Mouse (Mus musculus) myocyte (in vitro differentiated cells): ENCODE results near the gene Syt1. TPM values are rescaled to one million over a fixed set of nuclear protein-coding genes. Genes with fewer than 3 reads are reported as not detected.

Experiments used
- H3K27me3 ChIP-seq: one replicate; pipeline ENCODE4 v1.6.1; 2011; ENCODE audit not compliant: control insufficient read depth, insufficient read depth, insufficient read length
- H3K36me3 ChIP-seq: one replicate; pipeline ENCODE4 v1.6.1; 2011; ENCODE audit not compliant: control insufficient read depth, insufficient read depth
- H3K4me2 ChIP-seq: one replicate; pipeline ENCODE4 v1.6.1; 2011; ENCODE audit warnings: low read depth, control low read depth
- H3K4me3 ChIP-seq: one replicate; pipeline ENCODE4 v1.5.1; 2011; ENCODE audit warnings: mild to moderate bottlenecking, control low read depth, moderate library complexity
- H3K79me2 ChIP-seq: one replicate; pipeline ENCODE4 v1.6.1; 2011; ENCODE audit not compliant: control insufficient read depth, insufficient read depth
- H3ac ChIP-seq: one replicate; pipeline ENCODE4 v1.6.1; 2011; ENCODE audit not compliant: control insufficient read depth, insufficient read length
- CEBPB ChIP-seq: IDR thresholded peaks from 2 replicates; pipeline ENCODE4 v1.6.1; 2011; ENCODE audit warnings: mild to moderate bottlenecking, moderate library complexity; ENCODE audit not compliant: poor library complexity, insufficient read depth, severe bottlenecking
- E2F4 ChIP-seq: IDR thresholded peaks from one replicate; pipeline ENCODE4 v1.6.1; 2011; ENCODE audit warnings: mild to moderate bottlenecking, control low read depth, moderate library complexity; ENCODE audit not compliant: insufficient read depth
- MAX ChIP-seq: IDR thresholded peaks from one replicate; pipeline ENCODE4 v1.6.1; 2011; ENCODE audit warnings: low read depth, mild to moderate bottlenecking, control low read depth
- MYOD1 ChIP-seq, 3 experiments: IDR thresholded peaks; one replicate each; pipeline ENCODE4 v1.6.1; 2011; ENCODE audit warnings: control low read depth in 2 of 3, low read depth in 2 of 3, mild to moderate bottlenecking in 2 of 3, moderate library complexity in 1 of 3; ENCODE audit not compliant: insufficient read length in 2 of 3, control insufficient read depth in 1 of 3
- MYOG ChIP-seq, 3 experiments: IDR thresholded peaks; one replicate each; pipeline ENCODE4 v1.6.1; 2011; ENCODE audit warnings: control low read depth in 2 of 3, low read depth in 2 of 3, mild to moderate bottlenecking in 2 of 3; ENCODE audit not compliant: insufficient read length in 2 of 3, control insufficient read depth in 1 of 3, insufficient read depth in 1 of 3
- POLR2A ChIP-seq: IDR thresholded peaks from one replicate; pipeline ENCODE4 v1.6.1; 2011; ENCODE audit warnings: low read depth, mild to moderate bottlenecking, control low read depth, moderate library complexity; ENCODE audit not compliant: insufficient read length
- POLR2AphosphoS2 ChIP-seq: IDR thresholded peaks from one replicate; pipeline ENCODE4 v1.6.1; 2011; ENCODE audit warnings: low read depth, control low read depth; ENCODE audit not compliant: insufficient read length
- REST ChIP-seq: IDR thresholded peaks from one replicate; pipeline ENCODE4 v1.6.1; 2011; ENCODE audit warnings: mild to moderate bottlenecking, control low read depth, moderate library complexity; ENCODE audit not compliant: insufficient read depth, insufficient read length
- SRF ChIP-seq: IDR thresholded peaks from one replicate; pipeline ENCODE4 v1.6.1; 2011; ENCODE audit warnings: low read depth; ENCODE audit not compliant: control insufficient read depth, insufficient read length
- TCF12 ChIP-seq: IDR thresholded peaks from one replicate; pipeline ENCODE4 v1.6.1; 2011; ENCODE audit warnings: mild to moderate bottlenecking, control low read depth; ENCODE audit not compliant: poor library complexity, insufficient read depth, severe bottlenecking
- TCF3 ChIP-seq: IDR thresholded peaks from one replicate; pipeline ENCODE4 v1.6.1; 2011; ENCODE audit warnings: low read depth, control low read depth; ENCODE audit not compliant: insufficient read length
- USF1 ChIP-seq: IDR thresholded peaks from one replicate; pipeline ENCODE4 v1.6.1; 2011; ENCODE audit warnings: low read depth, mild to moderate bottlenecking, control low read depth, moderate library complexity
- polyA plus RNA-seq: library from polyadenylated mRNA; unstranded; fragments of >200 nt; fragmentation: generic; extraction: Trizol; gene quantifications from one replicate; pipeline ENCODE4 v1.2.1, GENCODE M21; 2012; ENCODE audit warnings: missing spikeins

Syt1 gene
- polyA plus RNA-seq, 1 experiment = 0.06 TPM

GRCm38 (mm10) chr10:108804380-108804779 is 206.4 kb downstream of the Syt1 start:
- Histone ChIP-seq H3K36me3 (no peaks in the 10 kb centered on the region), H3ac (no peak overlapping the region), H3K4me3 (no peak overlapping the region), H3K4me2 (no peak overlapping the region), H3K79me2 (no peaks in the 10 kb centered on the region), H3K27me3 (no peaks in the 10 kb centered on the region)
- TF ChIP-seq REST = no peak
- no peak for TF ChIP-seq SRF
- no peak for TF ChIP-seq E2F4
- TF ChIP-seq MYOG (IDR thresholded peaks at IDR 0.05; ENCODE audit: control insufficient read depth in 1 of 3, insufficient read depth in 1 of 3, insufficient read length in 2 of 3, low read depth in 2 of 3) = no peak
- TF ChIP-seq TCF3 = no peak
- no peak for TF ChIP-seq MYOD1 (IDR thresholded peaks at IDR 0.05; ENCODE audit: control insufficient read depth in 1 of 3, insufficient read length in 2 of 3, low read depth in 2 of 3)
- no peak for TF ChIP-seq USF1
- no peak for TF ChIP-seq CEBPB
- no peak for TF ChIP-seq MAX
- TF ChIP-seq POLR2A = no peak
- TF ChIP-seq POLR2AphosphoS2 = no peak
- no peak for TF ChIP-seq TCF12

- H3K4me2 ChIP-seq = no peak overlapping the region
- H3ac ChIP-seq = no peak overlapping the region
- TF ChIP-seq TCF3 = no peak
- no peak for TF ChIP-seq POLR2A
- no peak overlapping the region for H3K4me3 ChIP-seq
- H3K79me2 ChIP-seq = no peaks in the 10 kb centered on the region
- no peaks in the 10 kb centered on the region for H3K27me3 ChIP-seq
- H3K36me3 ChIP-seq = no peaks in the 10 kb centered on the region
These were observed 210.0 kb downstream of the Syt1 start for GRCm38 (mm10) chr10:108800776-108801175.

- no peak for TF ChIP-seq MYOD1 (IDR thresholded peaks at IDR 0.05; ENCODE audit: control insufficient read depth in 1 of 3, insufficient read length in 2 of 3, low read depth in 2 of 3)
- TF ChIP-seq REST = no peak
- TF ChIP-seq USF1 = no peak
- no peak for TF ChIP-seq TCF3
- TF ChIP-seq MYOG (IDR thresholded peaks at IDR 0.05; ENCODE audit: control insufficient read depth in 1 of 3, insufficient read depth in 1 of 3, insufficient read length in 2 of 3, low read depth in 2 of 3) = no peak
- no peak for TF ChIP-seq POLR2A
- TF ChIP-seq TCF12 = no peak
- no peak for TF ChIP-seq SRF
- TF ChIP-seq E2F4 = no peak
- no peak for TF ChIP-seq MAX
- TF ChIP-seq CEBPB = no peak
- TF ChIP-seq POLR2AphosphoS2 = no peak
- Histone ChIP-seq H3K4me3 (no peak overlapping the region), H3K36me3 (no peaks in the 10 kb centered on the region), H3ac (no peak overlapping the region), H3K4me2 (no peak overlapping the region), H3K79me2 (no peaks in the 10 kb centered on the region), H3K27me3 (no peaks in the 10 kb centered on the region)
These were observed 212.0 kb downstream of the Syt1 start for GRCm38 (mm10) chr10:108798826-108799225.

- H3ac ChIP-seq = no peak overlapping the region
- H3K4me2 ChIP-seq = no peak overlapping the region
- no peaks in the 10 kb centered on the region for H3K36me3 ChIP-seq
- no peaks in the 10 kb centered on the region for H3K27me3 ChIP-seq
- no peak for TF ChIP-seq TCF3
- TF ChIP-seq USF1 = no peak
- no peak for TF ChIP-seq TCF12
- no peaks in the 10 kb centered on the region for H3K79me2 ChIP-seq
- H3K4me3 ChIP-seq = no peak overlapping the region
These were observed 228.0 kb downstream of the Syt1 start for GRCm38 (mm10) chr10:108782817-108783216.

- H3ac ChIP-seq = no peak overlapping the region
- no peak overlapping the region for H3K4me2 ChIP-seq
- no peak for TF ChIP-seq CEBPB
- no peak for TF ChIP-seq MAX
- TF ChIP-seq TCF3 = no peak
- TF ChIP-seq E2F4 = no peak
- no peak for TF ChIP-seq TCF12
- no peak for TF ChIP-seq POLR2AphosphoS2
- TF ChIP-seq MYOD1 (IDR thresholded peaks at IDR 0.05; ENCODE audit: control insufficient read depth in 1 of 3, insufficient read length in 2 of 3, low read depth in 2 of 3) = no peak
- TF ChIP-seq REST = no peak
- no peak for TF ChIP-seq MYOG (IDR thresholded peaks at IDR 0.05; ENCODE audit: control insufficient read depth in 1 of 3, insufficient read depth in 1 of 3, insufficient read length in 2 of 3, low read depth in 2 of 3)
- TF ChIP-seq POLR2A = no peak
- no peak for TF ChIP-seq SRF
- no peak for TF ChIP-seq USF1
- no peak overlapping the region for H3K4me3 ChIP-seq
- H3K79me2 ChIP-seq = no peaks in the 10 kb centered on the region
- H3K36me3 ChIP-seq = no peaks in the 10 kb centered on the region
- no peaks in the 10 kb centered on the region for H3K27me3 ChIP-seq
These were observed 230.2 kb downstream of the Syt1 start for GRCm38 (mm10) chr10:108780614-108781013.
